Mouse (Mus musculus): ENCODE results near the gene Sec14l4.

The Sec14l4 gene

DNA sequence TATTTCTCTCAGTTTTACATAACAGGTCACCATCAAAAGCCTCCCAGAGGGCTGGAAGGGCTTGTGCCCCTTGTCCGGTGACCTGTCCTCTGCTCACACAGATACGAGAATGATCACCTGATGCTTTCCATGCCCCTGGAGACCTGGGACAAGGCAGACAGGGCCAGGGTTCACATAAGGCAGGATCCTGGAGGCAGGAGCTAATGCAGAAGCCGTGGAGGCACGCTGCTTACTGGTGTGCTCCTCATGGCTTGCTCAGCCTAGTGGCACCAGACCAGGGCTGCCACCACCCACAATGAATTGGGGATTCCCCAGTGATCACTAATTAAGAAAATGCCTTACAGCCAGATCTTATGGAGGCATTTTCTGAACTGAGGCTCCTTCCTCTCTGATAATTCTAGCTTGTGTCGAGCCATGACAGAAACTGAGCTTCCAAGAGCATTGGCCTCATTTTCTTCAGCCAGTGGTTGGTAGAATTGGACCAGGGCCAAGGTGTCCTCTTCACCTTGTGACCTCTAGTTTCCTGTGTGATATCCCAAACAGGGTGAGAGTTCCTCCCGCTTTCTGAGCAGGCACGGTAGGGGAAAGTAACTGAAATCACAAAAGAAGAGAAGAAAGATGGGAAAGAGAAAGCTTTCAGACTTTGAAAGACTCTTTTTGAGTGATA, 47.1 kb downstream of the Sec14l4 start:
- no peak for DNase-seq (ENCODE audit: low read depth, low spot score)

DNA sequence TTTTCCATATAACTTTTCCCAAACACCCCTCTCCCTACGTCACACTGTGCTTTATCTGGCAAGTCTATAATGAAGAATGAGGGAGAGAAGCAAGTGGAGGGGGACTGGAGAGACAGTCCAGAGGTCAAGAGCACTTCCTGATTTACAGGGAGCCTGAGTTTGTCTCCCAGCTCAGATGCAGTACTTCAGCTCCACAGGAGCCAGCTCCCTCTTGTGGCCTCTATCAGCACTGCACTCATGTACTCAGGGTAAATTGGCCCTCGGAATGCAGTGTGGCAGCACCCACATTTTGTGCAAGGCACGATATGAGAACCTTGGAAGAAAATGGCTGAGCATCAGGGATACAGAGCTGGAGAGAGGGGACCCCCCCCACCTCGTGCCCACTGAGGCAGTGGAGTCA, 49.0 kb downstream of the Sec14l4 start:
- no peak for DNase-seq (ENCODE audit: low read depth, low spot score)

DNA sequence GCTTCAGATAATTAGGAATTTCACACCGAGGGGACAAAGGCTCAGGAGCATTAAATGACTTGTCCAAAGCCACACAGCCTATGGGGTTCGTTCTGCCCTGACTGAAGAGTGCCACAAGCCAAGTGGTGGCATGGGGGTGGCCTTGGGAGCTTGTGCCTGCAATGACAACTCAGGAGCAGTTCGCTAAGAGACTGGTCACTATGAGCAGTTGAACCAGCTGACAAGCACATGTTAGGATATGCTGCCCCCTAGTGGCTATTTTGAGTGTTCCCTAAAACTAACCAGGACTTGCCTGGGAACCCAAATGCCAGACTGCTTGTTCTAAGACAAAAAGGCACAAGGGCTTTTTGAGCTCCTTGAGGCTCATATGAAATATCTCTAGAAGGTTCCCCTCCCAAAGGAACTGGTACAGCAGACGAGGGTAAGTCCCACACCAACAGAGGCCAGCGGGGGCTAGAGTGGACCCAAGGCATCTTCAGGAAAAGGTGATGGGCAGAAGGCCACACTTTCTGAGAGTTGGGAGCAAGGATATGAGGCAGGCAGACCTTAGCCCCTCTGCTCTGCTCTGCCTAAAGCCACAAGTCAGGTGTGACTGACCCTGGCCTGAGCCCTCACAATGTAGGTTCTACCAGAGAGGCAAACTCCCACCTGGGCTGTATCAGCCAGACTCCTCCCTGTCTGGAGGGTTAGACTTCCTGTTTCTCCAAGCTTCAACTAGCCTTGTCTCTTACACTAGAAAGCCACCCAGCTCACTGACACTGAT, 52.2 kb downstream of the Sec14l4 start:
- DNase-seq (ENCODE audit: low read depth, low spot score), result peak; percentile 60

DNA sequence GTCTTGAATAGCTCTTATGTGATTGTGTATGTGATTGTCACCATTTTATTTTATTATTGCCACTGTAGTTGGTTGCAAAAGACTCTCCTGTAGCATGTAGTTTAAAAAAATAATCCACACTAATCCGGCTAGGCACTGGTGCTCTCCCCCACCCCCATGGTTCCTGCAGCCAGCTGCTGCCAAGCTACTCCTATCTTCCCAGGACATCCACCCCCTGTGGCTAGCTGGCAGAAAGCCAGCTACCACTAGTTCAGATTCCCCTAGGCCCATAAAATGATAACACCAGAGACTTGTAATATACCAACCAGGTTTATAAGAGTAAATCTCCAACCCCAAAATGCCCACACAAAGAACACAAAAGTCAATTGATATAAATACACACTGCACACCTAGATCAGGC, 55.0 kb downstream of the Sec14l4 start:
- no peak for DNase-seq (ENCODE audit: low read depth, low spot score)

DNA sequence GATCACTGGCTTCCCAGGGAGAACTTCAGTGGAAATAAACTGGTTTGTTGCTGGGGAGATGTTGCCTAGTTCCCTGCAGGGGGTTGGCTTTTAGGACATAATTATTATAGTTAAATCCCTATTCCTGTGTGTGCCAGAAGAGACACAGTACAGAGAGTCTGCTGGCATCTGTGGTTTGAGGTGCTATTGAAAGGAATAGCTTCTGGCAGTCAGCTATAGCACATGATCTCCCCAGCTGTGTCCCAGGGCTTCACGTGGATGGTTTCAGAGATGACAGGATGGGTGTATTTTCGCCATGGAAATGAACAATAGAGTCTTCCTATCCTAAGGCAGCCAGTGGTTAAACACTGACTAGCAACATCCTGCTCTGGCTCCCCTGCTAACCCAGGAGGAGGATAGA, 56.0 kb downstream of the Sec14l4 start:
- no peak for DNase-seq (ENCODE audit: low read depth, low spot score)

DNA sequence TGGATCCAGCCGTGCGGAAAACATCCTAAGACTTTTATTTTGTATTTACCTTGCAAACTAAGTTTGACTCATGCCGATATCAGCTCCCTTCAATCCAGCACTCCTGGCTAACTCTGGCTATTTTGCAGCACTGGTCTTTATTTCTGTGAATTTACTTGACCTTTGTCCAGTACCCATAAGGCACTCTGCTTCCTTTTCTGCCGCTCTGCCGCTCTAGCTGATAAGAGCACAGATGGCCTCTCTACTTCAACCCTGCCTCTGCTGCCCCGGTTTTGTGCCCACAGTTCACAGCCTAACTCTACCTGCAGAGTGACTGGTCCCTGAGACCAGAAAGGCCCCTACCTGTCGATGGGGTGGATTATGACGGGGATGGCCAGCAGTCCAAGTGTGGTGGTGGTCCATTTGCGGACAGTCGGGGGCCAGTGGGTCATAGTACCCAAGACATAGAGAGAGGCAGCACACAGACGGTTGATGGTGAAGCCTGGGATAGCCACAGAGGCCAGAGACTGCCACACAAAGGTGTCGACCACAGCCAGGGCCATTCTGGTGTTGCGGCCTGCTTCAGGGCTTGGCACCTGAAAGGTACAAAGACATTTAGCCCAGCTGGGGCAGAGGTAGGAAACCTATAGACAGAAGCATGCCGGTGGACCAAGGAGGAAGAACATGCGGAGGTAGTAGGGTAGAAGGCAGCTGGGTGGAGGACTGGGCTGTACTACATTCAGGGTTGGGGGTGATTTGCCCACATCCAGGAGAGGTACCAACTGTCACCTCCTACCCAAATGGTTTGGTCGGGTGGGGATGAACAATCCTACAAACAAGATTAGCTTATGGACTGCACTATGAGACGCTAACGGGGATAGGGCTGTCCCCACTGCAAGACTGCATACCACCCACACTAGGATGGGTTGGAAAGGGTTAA, 62.5 kb downstream of the Sec14l4 start:
- DNase-seq (ENCODE audit: low read depth, low spot score), result no peak

DNA sequence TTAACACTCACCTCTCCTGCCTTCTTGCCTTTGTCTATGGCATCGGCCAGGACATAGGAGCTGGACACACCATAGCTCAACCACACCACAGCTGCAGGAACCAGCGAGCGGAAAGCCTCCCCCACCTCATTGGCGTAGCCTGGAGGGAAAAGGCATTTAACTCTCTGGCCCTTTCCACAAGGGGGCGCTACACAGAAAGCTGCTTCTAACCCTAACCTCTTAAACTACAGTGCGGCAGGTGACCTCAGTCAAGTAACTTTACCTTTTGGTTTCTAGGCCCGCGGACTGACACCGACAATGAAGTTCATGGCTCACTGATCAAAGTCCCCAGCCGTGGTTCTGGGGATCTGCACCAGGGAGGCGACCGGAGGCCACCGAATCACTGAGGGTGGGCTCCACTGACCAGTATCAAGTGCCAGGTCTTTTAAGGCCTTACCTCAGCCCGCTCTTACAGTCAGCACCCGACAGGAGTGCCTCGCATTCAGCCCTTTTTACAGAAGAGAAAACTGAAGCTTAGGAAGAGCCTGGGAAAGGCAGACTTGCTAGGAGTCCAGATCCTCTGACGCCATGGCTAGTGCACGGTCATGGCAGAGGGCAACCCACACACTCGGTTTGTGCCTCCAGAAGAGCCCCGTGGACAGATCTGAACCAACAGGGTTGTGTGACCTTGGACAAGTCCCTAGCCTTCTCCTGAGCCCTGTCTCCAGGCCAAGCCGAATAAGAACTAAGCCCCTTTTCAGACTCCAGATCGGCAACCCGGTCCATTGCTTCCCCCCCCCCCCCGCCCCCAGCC, 63.3 kb downstream of the Sec14l4 start:
- DNase-seq (ENCODE audit: low read depth, low spot score), result peak; percentile 60

DNA sequence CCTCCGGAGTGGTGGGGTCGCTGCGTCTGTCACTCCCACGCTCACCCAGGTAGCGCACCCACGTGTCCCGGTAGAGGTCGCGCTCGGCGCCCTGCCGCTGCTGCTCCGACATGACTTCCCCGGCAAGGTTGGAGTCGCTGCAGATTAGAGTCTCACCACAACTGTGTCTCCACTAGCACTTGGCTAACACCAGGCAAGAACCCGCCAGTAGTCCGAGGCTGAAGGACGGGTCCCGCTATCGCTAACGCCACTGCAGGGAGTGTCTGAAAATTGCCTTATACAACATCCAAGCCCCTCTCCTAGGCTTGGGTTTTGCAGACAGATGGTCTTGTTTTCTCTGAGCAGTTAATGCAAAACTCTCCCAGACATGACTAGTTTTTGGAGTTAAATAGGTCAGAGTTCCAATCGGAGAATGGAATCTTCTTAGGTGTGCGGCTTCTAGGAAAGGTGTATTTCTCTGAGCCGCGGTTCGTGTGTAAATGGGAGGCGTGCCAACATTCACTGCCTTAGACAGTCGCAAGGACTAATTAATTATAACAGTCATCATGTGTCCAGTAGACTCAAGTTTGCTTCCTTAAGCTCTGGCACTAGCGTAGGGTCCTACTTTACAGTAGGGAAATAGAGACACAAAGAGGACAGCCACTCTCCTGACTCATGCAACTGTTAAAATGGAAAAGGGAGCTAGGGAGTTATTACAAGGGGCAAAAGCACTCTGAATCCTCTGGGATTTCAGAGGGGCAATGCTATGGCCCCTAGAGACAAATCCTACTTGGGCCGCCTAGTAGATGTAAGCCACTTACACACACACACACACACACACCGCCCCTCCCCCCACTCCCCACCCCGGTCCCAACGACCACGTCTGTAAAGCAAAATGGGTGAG, 64.2 kb downstream of the Sec14l4 start, which contains the start of gene Mtfp1:
TSS of gene Mtfp1 (minus strand) at position 275 of the 883 bp plus-strand sequence.
- DNase-seq (ENCODE audit: low read depth, low spot score), result peak; percentile 59

DNA sequence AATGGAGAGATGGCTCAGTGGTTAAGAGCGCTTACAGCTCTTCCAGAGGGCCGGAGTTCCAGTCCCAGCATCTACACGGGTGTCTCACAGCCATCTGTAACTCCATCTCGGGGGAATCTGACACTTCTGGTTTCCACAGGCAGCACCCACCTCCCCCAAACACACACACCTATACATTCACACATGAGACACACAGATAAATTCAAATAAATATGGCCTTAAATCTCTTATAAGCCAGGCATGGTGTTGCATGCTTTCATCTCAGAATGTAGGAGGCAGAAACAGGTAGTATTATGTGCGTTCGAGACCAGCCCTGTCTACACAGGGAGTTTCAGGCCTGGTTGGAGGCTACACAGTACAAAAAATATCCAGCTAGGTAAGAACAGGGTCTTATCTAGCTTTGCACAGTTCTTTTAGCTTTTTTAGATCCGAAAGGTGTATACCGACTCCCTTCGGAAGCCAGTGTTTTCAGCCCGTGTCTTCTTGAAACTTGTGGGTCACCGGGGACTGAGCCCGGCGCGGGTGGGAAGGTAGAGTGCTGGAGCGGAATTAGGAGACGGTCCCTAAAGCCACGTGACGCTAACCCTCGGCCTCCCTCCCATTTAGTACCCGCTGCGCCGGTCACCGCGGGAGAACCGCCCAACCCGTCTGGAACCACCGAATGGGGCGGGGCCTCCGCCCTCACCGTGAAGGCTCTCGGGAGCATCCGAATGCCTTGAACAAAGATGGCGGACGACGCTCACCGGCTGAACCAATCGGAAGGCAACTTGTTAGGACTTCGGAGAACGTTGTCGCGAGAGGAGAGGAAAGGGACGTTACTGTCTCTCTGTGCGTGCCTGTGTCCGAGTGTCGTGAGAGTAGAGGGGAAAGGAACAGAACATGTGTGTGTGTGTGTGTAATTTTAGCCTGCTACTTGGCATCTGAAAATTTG, 65.1 kb downstream of the Sec14l4 start:
- DNase-seq (ENCODE audit: low read depth, low spot score), result peak; percentile 99

DNA sequence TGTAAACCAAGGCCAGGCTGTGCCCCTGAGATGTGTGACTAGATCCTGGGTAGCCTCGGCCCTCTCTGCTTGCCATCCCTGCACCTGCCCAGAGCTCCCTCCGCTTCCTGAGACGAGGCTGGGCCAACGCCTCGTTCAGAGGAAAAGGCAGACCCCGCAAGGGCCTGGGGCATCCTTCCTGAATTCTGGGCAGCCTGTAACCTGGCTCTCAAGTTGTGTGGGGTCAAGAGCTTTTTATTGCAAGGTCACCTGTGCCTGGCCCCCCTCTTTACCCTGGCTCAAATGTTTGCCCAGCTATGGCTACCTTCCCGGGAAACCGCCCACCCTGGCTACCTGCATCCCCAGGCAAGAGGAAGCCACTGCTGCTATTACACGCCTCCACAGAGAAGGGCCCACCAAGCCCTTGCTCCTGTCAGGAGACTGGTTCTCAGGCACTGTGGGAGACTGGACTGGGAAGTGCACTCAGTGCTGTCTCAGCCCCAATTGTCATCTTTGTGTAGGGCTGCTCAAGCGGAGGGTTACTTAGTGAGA, 65.9 kb downstream of the Sec14l4 start:
- peak; percentile 18 for DNase-seq (ENCODE audit: low read depth, low spot score)

All from skeletal muscle tissue, adult 2 months (tissue).